Mouse (Mus musculus): ENCODE data around the gene Klc3. TPM values are rescaled to one million over a fixed set of nuclear protein-coding genes. Genes with fewer than 3 reads are reported as not detected.

The Klc3 gene
- polyA plus RNA-seq, 1 experiment from 2014 or later = 1.6 TPM

DNA sequence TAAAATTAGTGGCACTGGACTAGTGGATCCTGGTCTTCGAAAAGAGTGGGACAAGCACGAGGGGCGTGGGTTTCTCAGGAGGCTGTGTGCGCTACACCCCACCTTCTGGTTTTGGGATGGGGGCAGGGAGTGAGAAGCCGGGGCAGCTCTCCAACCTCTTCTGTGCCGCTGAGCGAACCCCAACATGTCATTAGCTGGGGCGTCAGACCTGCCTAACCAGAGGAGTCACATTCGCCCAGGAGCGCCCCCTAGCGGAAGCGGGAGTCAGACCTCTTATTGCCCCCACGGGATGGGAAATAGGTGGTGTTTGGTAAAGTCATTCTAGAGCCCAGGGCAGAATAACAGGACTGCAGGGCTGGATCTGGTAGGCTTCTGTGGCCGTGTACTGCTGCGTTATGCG lies 42.2 kb downstream of the Klc3 start:
- Histone ChIP-seq H3K4me2 (replicated peaks; ENCODE audit: low read depth) (peak overlapping the region; percentile 96), H3K9me3 (ENCODE audit: control insufficient read depth) (no peaks in the 10 kb centered on the region), H3K4me3 (ENCODE audit: low read depth, low read length) (peak overlapping the region; percentile 73), H3K27me3 (replicated peaks; ENCODE audit: control insufficient read depth, insufficient read depth, low read length) (no peaks in the 10 kb centered on the region), H3K27ac (ENCODE audit: low read depth, low read length) (no peak overlapping the region), H3K36me3 (ENCODE audit: control insufficient read depth, insufficient read depth) (peaks cover 8% of the 10 kb centered on the region; the same call in 1 of the 2 replicates), H3K9ac (ENCODE audit: low read depth, low read length) (peak overlapping the region; percentile 40; the same call in 1 of the 2 replicates), H3K4me1 (replicated peaks; ENCODE audit: control insufficient read depth, insufficient read depth, low read length) (0 out of 2 replicates have a peak, but pooled peaks cover 9% of the 10 kb centered on the region)
- peak; percentile 11; the same call in 1 of the 2 replicates for ATAC-seq
- WGBS = 8% methylated on average over 16 of the region's 16 CpGs
- peak; percentile 89 for TF ChIP-seq CTCF (IDR thresholded peaks at IDR 0.05; ENCODE audit: low read depth)

DNA sequence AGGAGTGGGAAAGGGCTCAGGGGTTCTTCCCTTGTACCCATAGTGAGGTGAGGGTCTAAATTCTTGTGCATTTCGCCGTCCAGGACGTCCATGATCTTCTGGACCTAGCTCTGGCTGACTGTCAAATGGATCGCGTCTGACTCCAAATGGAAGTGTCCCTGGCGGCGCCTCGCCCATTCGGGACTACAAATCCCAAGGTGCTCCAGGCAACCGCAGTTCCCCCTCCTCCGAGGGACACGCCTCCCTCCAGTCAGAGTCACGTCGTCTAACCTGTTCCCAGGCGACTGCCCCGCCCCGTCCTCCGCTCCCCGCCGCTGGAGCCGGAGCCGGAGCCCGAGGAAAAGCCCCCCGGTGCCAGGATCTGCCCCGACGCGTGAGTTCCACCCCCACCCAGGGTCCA lies 43.0 kb downstream of the Klc3 start:
- WGBS = under 1% methylated on average over 27 of the region's 27 CpGs
- Histone ChIP-seq H3K4me2 (replicated peaks; ENCODE audit: low read depth) (peak overlapping the region; percentile 96), H3K9ac (ENCODE audit: low read depth, low read length) (peak overlapping the region; percentile 40), H3K4me1 (replicated peaks; ENCODE audit: control insufficient read depth, insufficient read depth, low read length) (0 out of 2 replicates have a peak, but pooled peaks cover 9% of the 10 kb centered on the region), H3K9me3 (ENCODE audit: control insufficient read depth) (no peaks in the 10 kb centered on the region), H3K36me3 (ENCODE audit: control insufficient read depth, insufficient read depth) (peaks cover 13% of the 10 kb centered on the region; the same call in 1 of the 2 replicates), H3K27ac (ENCODE audit: low read depth, low read length) (no peak overlapping the region), H3K4me3 (ENCODE audit: low read depth, low read length) (peak overlapping the region; percentile 73), H3K27me3 (replicated peaks; ENCODE audit: control insufficient read depth, insufficient read depth, low read length) (no peaks in the 10 kb centered on the region)
- peak; percentile 72 for ATAC-seq
- TF ChIP-seq CTCF (IDR thresholded peaks at IDR 0.05; ENCODE audit: low read depth) = no peak

DNA sequence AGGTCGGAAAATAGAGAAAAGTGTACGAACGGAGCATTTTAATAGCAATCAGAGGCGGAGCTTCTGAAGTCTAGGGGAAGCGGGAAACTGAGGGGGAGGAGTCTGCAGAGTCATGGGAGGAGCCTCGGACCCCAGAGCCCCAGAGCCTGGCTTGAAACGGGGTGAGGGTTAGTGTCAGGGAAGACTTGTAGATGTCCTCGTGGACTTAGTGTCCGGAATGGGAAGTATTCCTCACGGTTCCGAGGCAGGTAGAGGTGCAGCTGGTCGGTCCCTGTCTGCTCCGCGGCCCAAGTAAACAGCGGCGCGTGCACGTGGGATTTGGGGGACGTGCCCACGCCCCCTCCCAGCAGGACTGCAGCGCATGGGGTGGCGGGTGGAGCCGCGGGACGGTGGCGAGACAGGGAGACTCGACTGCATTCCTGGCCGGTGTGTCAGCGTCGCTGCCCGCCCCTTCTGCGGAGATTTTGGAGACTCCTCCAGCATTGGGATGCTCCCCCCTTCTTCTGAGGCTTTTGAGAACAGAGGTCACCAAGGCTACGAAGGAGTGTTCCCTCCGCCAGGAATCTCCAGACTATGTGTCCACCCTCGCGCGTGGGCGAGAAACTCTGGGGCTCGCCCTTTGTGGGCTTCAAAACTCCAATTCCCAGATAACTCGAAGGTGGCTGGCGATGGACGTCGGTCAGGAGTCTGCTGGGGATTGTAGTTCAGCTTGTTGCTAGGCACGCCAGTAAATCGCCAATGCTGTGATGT lies 43.8 kb downstream of the Klc3 start:
- Histone ChIP-seq H3K27me3 (replicated peaks; ENCODE audit: control insufficient read depth, insufficient read depth, low read length) (no peaks in the 10 kb centered on the region), H3K9ac (ENCODE audit: low read depth, low read length) (peak overlapping the region; percentile 34; the same call in 1 of the 2 replicates), H3K4me2 (replicated peaks; ENCODE audit: low read depth) (peak overlapping the region; percentile 96), H3K4me3 (ENCODE audit: low read depth, low read length) (peak overlapping the region; percentile 73), H3K4me1 (replicated peaks; ENCODE audit: control insufficient read depth, insufficient read depth, low read length) (0 out of 2 replicates have a peak, but pooled peaks cover 9% of the 10 kb centered on the region), H3K9me3 (ENCODE audit: control insufficient read depth) (no peaks in the 10 kb centered on the region), H3K36me3 (ENCODE audit: control insufficient read depth, insufficient read depth) (peaks cover 19% of the 10 kb centered on the region; the same call in 1 of the 2 replicates), H3K27ac (ENCODE audit: low read depth, low read length) (no peak overlapping the region)
- WGBS = under 1% methylated on average over 45 of the region's 45 CpGs
- peak; percentile 37 for ATAC-seq
- TF ChIP-seq CTCF (IDR thresholded peaks at IDR 0.05; ENCODE audit: low read depth) = no peak

DNA sequence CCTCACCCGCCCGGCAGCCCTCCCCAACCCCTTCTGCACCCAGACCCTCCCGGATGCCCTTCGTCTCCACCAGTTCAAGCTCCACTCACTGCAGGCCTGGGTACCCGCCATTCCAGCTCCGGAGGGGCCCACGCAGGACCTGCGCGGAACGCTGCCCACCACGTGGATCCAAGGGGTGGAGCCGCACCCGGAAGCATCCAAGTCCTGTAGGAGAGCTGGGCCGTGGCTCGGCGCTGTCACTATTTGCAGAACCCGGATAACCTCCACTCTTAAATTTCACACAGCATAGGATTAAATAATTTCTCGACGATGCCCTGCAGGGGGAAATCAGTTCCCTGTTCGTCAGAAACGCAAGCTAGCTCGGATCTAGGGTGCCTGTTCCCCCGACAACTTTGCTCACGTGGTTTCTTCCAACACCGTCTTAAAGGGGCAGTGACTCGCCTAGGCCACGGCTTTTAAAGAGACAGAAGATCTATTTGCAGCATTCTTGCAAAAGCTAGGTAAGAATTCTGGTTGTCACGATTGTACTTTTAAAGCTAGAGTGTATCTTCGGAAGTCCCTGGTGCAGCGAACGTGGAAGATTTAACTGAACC lies 44.5 kb downstream of the Klc3 start, which contains the start of the genes Cd3eap and Ppp1r13l:
Cd3eap (minus strand) TSS at position 185 of the 593 bp plus-strand sequence.
Ppp1r13l (plus strand) TSS at position 451 of the 593 bp plus-strand sequence.
- peak within 1 kb of the TSS; percentile 96 for H3K4me2 ChIP-seq (replicated peaks; ENCODE audit: low read depth)
- TF ChIP-seq CTCF (IDR thresholded peaks at IDR 0.05; ENCODE audit: low read depth) = peak; percentile 22; the same call in 1 of the 2 replicates
- peak; percentile 51 for ATAC-seq
- peak within 1 kb of the TSS; percentile 34 for H3K9ac ChIP-seq (ENCODE audit: low read depth, low read length)
- peak within 1 kb of the TSS; percentile 73 for H3K4me3 ChIP-seq (ENCODE audit: low read depth, low read length)
- under 1% methylated on average over 31 of the region's 31 CpGs for WGBS
- H3K27me3 ChIP-seq (replicated peaks; ENCODE audit: control insufficient read depth, insufficient read depth, low read length) = no peaks in the 10 kb centered on the region
- H3K9me3 ChIP-seq (ENCODE audit: control insufficient read depth) = no peaks in the 10 kb centered on the region
- no peak within 1 kb of the TSS for H3K27ac ChIP-seq (ENCODE audit: low read depth, low read length)
- H3K4me1 ChIP-seq (replicated peaks; ENCODE audit: control insufficient read depth, insufficient read depth, low read length) = 0 out of 2 replicates have a peak, but pooled peaks cover 9% of the 10 kb centered on the region
- H3K36me3 ChIP-seq (ENCODE audit: control insufficient read depth, insufficient read depth) = peaks cover 25% of the 10 kb centered on the region; the same call in 1 of the 2 replicates

DNA sequence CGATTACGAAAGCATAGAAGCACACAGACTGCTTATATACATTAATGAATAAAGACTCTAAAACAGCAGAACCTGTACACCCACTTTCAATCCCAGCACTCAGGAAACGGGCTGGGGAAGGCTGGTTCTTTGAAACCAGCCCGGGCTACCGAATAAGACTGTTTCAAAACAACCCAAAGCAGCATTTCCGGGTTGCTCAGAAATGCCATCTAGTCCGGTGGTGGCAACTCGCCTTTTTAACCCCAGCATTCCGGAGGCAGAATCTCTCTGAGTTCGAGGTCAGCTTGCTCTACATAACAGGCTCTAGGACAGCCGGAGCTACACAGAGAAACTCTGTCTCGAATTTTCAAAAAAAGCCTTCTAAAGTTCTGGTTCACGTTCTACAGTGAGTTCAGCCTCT lies 45.3 kb downstream of the Klc3 start:
- no peak for TF ChIP-seq CTCF (IDR thresholded peaks at IDR 0.05; ENCODE audit: low read depth)
- H3K9me3 ChIP-seq (ENCODE audit: control insufficient read depth) = no peaks in the 10 kb centered on the region
- H3K4me3 ChIP-seq (ENCODE audit: low read depth, low read length) = peak overlapping the region; percentile 73
- H3K27ac ChIP-seq (ENCODE audit: low read depth, low read length) = no peak overlapping the region
- no peak for ATAC-seq
- no peaks in the 10 kb centered on the region for H3K27me3 ChIP-seq (replicated peaks; ENCODE audit: control insufficient read depth, insufficient read depth, low read length)
- H3K36me3 ChIP-seq (ENCODE audit: control insufficient read depth, insufficient read depth) = peaks cover 27% of the 10 kb centered on the region; the same call in 1 of the 2 replicates
- H3K4me2 ChIP-seq (replicated peaks; ENCODE audit: low read depth) = peak overlapping the region; percentile 96
- H3K9ac ChIP-seq (ENCODE audit: low read depth, low read length) = peak overlapping the region; percentile 34
- WGBS = 12% methylated on average over 13 of the region's 13 CpGs
- H3K4me1 ChIP-seq (replicated peaks; ENCODE audit: control insufficient read depth, insufficient read depth, low read length) = 0 out of 2 replicates have a peak, but pooled peaks cover 7% of the 10 kb centered on the region
